Mouse (Mus musculus) E14TG2a.4 (cell line): ENCODE data around the gene Pxn.

Experiments used
- CTCF ChIP-seq: conservative IDR thresholded peaks from 2 replicates; pipeline ENCODE4 v1.5.1; 2014; ENCODE audit warnings: low read length
- POU5F1 ChIP-seq: IDR thresholded peaks from 2 replicates; pipeline ENCODE4 v1.6.1; 2014; ENCODE audit warnings: low read length, borderline replicate concordance

DNA sequence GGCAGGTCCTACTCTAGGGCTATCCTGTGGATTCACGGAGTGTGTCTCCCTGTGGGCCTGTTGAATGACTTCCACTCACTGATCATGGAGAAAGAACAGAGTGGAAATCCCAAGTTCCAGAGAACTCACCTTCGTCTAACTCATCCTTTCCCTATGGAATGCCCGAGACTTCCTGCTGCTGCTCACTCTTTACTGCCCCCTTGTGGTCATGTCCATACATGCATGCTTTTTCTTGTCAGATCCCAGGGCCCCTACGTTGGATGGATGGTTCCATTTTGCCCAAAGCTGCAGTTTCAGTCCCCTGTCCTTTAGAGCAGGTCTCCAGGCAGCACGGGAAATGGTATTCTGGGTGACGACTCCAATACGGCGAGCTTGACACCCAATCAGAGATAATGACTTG, 49.7 kb downstream of the Pxn start:
- peak; percentile 94 for TF ChIP-seq CTCF
- no peak for TF ChIP-seq POU5F1
